Mouse (Mus musculus) liver, adult 2 months (tissue): ENCODE results near the gene Tmprss6.
A peak's percentile ranks its signal among the peaks of the same experiment; 100 is the strongest.

Experiments
- CTCF ChIP-seq: fragments of 200-500 bp; IDR thresholded peaks from 2 replicates; pipeline ENCODE4 v1.5.1; 2011; ENCODE audit warnings: low read depth, low read length, control low read depth
- POLR2A ChIP-seq: fragments of 200-500 bp; IDR thresholded peaks from 2 replicates; pipeline ENCODE4 v1.6.1; 2011; ENCODE audit warnings: low read length, control low read depth; ENCODE audit not compliant: insufficient read depth; ENCODE audit errors: extremely low read depth

DNA sequence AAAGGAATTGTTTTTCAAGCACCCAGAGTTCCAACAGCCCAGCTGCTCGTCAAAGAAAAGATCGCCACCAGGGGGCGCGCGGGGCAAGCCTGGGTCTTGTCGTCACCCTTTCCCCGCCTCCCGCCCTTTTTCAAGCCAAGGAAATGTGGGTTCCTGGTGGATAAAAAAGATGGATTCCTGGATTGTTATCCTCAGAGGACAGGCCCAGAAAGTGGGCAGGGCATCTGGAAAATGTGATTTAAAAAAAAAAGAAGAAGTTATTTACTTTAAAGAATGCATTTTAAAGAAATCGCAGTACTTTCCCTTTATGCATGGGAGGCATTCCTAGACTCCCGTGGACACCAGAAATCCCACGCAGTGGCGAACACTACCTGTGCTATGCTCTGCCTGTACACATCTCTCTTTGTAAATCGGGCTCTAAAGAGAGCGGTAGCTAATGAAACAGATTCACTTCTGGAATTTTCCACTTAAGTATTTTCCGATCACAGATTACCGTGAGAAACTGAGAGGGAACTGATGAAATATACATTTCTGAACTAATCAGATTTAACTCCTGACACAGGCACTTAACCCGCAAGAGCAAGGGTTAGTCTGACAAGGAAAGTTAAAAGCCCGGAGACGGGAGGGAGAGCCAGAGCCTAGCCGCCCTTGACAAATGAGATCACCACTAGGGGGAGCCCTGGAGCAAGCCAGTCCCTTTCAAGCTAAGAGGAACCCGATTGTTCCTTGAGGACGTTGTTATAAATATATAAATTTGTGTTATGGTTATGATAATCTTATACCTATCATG is 20.5 kb downstream of the Tmprss6 start:
- TF ChIP-seq POLR2A (no peak), CTCF (peak; percentile 83)
